Comparison of ENCODE assay signal across 17 mouse cellular contexts in the genomic region with DNA sequence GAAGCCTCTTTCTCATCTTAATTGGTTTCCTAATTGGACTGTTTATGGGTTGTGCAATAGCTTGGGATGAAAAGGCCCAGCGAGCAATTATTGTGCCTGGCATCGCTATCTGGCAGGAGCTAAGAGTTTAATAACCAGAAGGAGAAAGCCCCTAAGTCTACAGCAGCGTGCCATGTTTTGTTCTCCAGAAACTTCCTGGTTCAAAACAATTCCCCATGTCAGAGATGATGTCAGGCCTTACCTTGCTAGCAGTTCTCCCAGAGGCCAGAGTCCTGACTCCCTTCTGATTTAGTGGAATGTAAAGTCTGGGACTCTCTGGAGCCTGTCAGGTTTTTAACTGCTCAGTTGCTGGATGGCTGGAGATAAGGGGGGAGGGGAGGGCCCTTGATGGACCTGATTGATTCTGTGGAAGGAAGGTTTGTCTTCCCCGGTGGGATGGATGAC.
DNase-seq lines count a peak whose midpoint lies in the region; ATAC-seq and TF ChIP-seq lines count a peak whose summit lies in the region.
"Had no signal": no experiment of that assay in that cellular context is flagged by ENCODE, and none has a peak within 500 bp of the region (broad histone marks: within the 10 kb centered on the region; RNA-seq: fewer than 3 reads in every experiment).

No protein-coding gene starts in this region.

- CTCF ChIA-PET in Patski (lab: Charles Lee), result no interaction called here

- 8% methylated on average over 4 of the region's 4 CpGs for WGBS in kidney, embryonic 16.5 days
- WGBS in forebrain, embryonic 16.5 days, result 6% methylated on average over 4 of the region's 4 CpGs

- H3K9ac ChIP-seq in kidney, embryonic 16.5 days (replicated peaks; ENCODE audit: low read length), result no peak overlapping the region
- no peak overlapping the region for H3K9ac ChIP-seq in forebrain, embryonic 16.5 days (replicated peaks; ENCODE audit: low read depth, low read length)

- H3K4me1 ChIP-seq in kidney, embryonic 16.5 days (ENCODE audit: insufficient read depth, low read length), result peaks cover 6% of the 10 kb centered on the region; the same call in 1 of the 2 replicates
- H3K4me1 ChIP-seq in forebrain, embryonic 16.5 days (replicated peaks; ENCODE audit: control insufficient read depth, insufficient read depth, low read length), result peaks cover 11% of the 10 kb centered on the region

- no peak overlapping the region for H3K4me2 ChIP-seq in kidney, embryonic 16.5 days (replicated peaks; ENCODE audit: low read depth, low read length)
- no peak overlapping the region for H3K4me2 ChIP-seq in forebrain, embryonic 16.5 days (ENCODE audit: low read length)

- ATAC-seq in kidney, embryonic 16.5 days (ENCODE audit: low FRiP score, low TSS enrichment), result peak; percentile 23; the same call in 1 of the 2 replicates
- peak; percentile 8 for ATAC-seq in Patski
- ATAC-seq in forebrain, embryonic 16.5 days, result peak; percentile 71
- ATAC-seq in erythroid progenitor cell, adult 5-6 weeks (replicated peaks; ENCODE audit: low FRiP score, poor library complexity, severe bottlenecking), result no peak
- ATAC-seq: activated CD4-positive, CD25-positive, alpha-beta regulatory T cell, adult 4 months had no signal

- in situ Hi-C loops in Patski (cut with MboI; ENCODE audit: low pct_unique_long_range_greater_than_20kb), result no loop called here

- POLR2A ChIA-PET in Patski (lab: Charles Lee), result no interaction called here

- no peaks in the 10 kb centered on the region for H3K36me3 ChIP-seq in kidney, embryonic 16.5 days (ENCODE audit: insufficient read depth, low read length)
- no peaks in the 10 kb centered on the region for H3K36me3 ChIP-seq in forebrain, embryonic 16.5 days (ENCODE audit: control insufficient read depth, insufficient read depth)

- no peaks in the 10 kb centered on the region for H3K9me3 ChIP-seq in kidney, embryonic 16.5 days (ENCODE audit: low read length)
- H3K9me3 ChIP-seq in forebrain, embryonic 16.5 days (ENCODE audit: control insufficient read depth, low read length), result 0 out of 2 replicates have a peak, but pooled peaks cover under 1% of the 10 kb centered on the region

- no peaks in the 10 kb centered on the region for H3K27me3 ChIP-seq in kidney, embryonic 16.5 days (ENCODE audit: insufficient read depth, low read length)
- no peaks in the 10 kb centered on the region for H3K27me3 ChIP-seq in Patski
- peaks cover 10% of the 10 kb centered on the region; the same call in 1 of the 2 replicates for H3K27me3 ChIP-seq in forebrain, embryonic 16.5 days (replicated peaks; ENCODE audit: control insufficient read depth, insufficient read depth, low read length)

- H3K27ac ChIP-seq in kidney, embryonic 16.5 days (ENCODE audit: low read length), result no peak overlapping the region
- H3K27ac ChIP-seq in forebrain, embryonic 16.5 days (ENCODE audit: low read length), result no peak overlapping the region
- H3K27ac ChIP-seq: macrophage had no signal

- no peak for TF ChIP-seq CTCF in Patski (IDR thresholded peaks at IDR 0.05)

- H3K4me3 ChIP-seq in kidney, embryonic 16.5 days (ENCODE audit: low read length), result no peak overlapping the region
- H3K4me3 ChIP-seq in forebrain, embryonic 16.5 days (replicated peaks; ENCODE audit: low read length), result no peak overlapping the region
- H3K4me3 ChIP-seq: myocyte had no signal

- no peak for DNase-seq in kidney, adult 18-20 months
- no peak for DNase-seq in Patski (ENCODE audit: low read depth, low spot score)
- DNase-seq in embryo, embryonic 9.5 days (ENCODE audit: extremely low spot score), result peak; percentile 36
- no peak for DNase-seq in adrenal gland, postnatal 10 days
- DNase-seq in B cell, adult 2 months, result no peak
- DNase-seq: cerebellum, adult 18-20 months; heart, adult 18-20 months; heart, postnatal 10 days; lung, adult 2 months; right cerebral cortex, postnatal 4 days; thymus, postnatal 14 days had no signal
